Mouse (Mus musculus) heart, embryonic 12.5 days (tissue): Measurements from ENCODE around the gene Noxa1. TPM values are rescaled to one million over a fixed set of nuclear protein-coding genes. Genes with fewer than 3 reads are reported as not detected.

Experiments used
- microRNA-seq: library from miRNA; unstranded; fragments of <30 nt; microRNA quantifications from one replicate; pipeline ENCODE4, GENCODE M21; 2017
- polyA plus RNA-seq: library from polyadenylated mRNA; unstranded; fragments of >200 nt; fragmentation: Nextera tagmentation; extraction: Ambion mirVana; gene quantifications from 2 replicates; pipeline ENCODE4 v1.2.1, GENCODE M21; 2016

The Noxa1 gene
- polyA plus RNA-seq, 1 experiment from 2014 or later = 0.10 TPM

Small RNAs within 50 kb of the gene (microRNA-seq; reads per million reads assigned to microRNA genes)
- not detected for gene Gm24328
- not detected for gene Mir7664

Other genes starting within 250 kb of the Noxa1 start
- gene Ehmt1, start 175.5 kb downstream of the Noxa1 start, polyA plus RNA-seq = 61.8 and 62.0 TPM in 2 replicates
- 11.4 and 12.0 TPM in 2 replicates for gene Arrdc1, start 159.9 kb downstream of the Noxa1 start, polyA plus RNA-seq
- gene Zmynd19, start 145.4 kb downstream of the Noxa1 start, polyA plus RNA-seq = 12.5 and 13.0 TPM in 2 replicates
- gene Dph7, start 132.7 kb downstream of the Noxa1 start, polyA plus RNA-seq = 19.0 and 19.3 TPM in 2 replicates
- gene Mrpl41, start 120.1 kb downstream of the Noxa1 start, polyA plus RNA-seq = 113 and 119 TPM in 2 replicates
- gene Pnpla7, start 119.1 kb downstream of the Noxa1 start, polyA plus RNA-seq = 9.5 and 11.3 TPM in 2 replicates
- gene Nsmf, start 40.8 kb downstream of the Noxa1 start, polyA plus RNA-seq = 58.7 and 62.8 TPM in 2 replicates
- gene Entpd8, start 14.8 kb downstream of the Noxa1 start, polyA plus RNA-seq = not detected in 2 replicates
- 10.8 and 12.8 TPM in 2 replicates for gene Nrarp, start 85.6 kb upstream of the Noxa1 start, polyA plus RNA-seq
- gene Tor4a, start 101.7 kb upstream of the Noxa1 start, polyA plus RNA-seq = 6.6 and 7.0 TPM in 2 replicates
- 73.3 and 74.4 TPM in 2 replicates for gene Nelfb, start 116.3 kb upstream of the Noxa1 start, polyA plus RNA-seq
- not detected in 2 replicates for gene Stpg3, start 119.5 kb upstream of the Noxa1 start, polyA plus RNA-seq
- not detected in 2 replicates for gene Fam166a, start 123.6 kb upstream of the Noxa1 start, polyA plus RNA-seq
- gene Tubb4b, start 129.6 kb upstream of the Noxa1 start, polyA plus RNA-seq = 388 and 392 TPM in 2 replicates
- not detected in 2 replicates for gene Slc34a3, start 139.2 kb upstream of the Noxa1 start, polyA plus RNA-seq
- gene Rnf224, start 141.6 kb upstream of the Noxa1 start, polyA plus RNA-seq = not detected in 2 replicates
- 6.5 and 7.6 TPM in 2 replicates for gene Rnf208, start 147.1 kb upstream of the Noxa1 start, polyA plus RNA-seq
- not detected in 2 replicates for gene Cysrt1, start 147.3 kb upstream of the Noxa1 start, polyA plus RNA-seq
- gene AL732309.1, start 151.7 kb upstream of the Noxa1 start, polyA plus RNA-seq = 2.6 and 3.2 TPM in 2 replicates
- gene Tmem203, start 160.3 kb upstream of the Noxa1 start, polyA plus RNA-seq = 18.3 and 19.1 TPM in 2 replicates
- 4.9 and 5.1 TPM in 2 replicates for gene Tprn, start 167.5 kb upstream of the Noxa1 start, polyA plus RNA-seq
- gene Ssna1, start 177.3 kb upstream of the Noxa1 start, polyA plus RNA-seq = 131 and 133 TPM in 2 replicates
- 83.4 and 87.7 TPM in 2 replicates for gene Anapc2, start 177.3 kb upstream of the Noxa1 start, polyA plus RNA-seq
- not detected in 2 replicates for gene Tmem210, start 193.0 kb upstream of the Noxa1 start, polyA plus RNA-seq
- gene Lrrc26, start 194.8 kb upstream of the Noxa1 start, polyA plus RNA-seq = not detected in 2 replicates
- gene Grin1, start 224.0 kb upstream of the Noxa1 start, polyA plus RNA-seq = 0.44 TPM in 1 of 2 replicates, not detected in the other
- gene Man1b1, start 237.2 kb upstream of the Noxa1 start, polyA plus RNA-seq = 34.0 and 40.9 TPM in 2 replicates